Mouse (Mus musculus) gastrocnemius, postnatal 14 days (tissue): ENCODE data around the gene Gm5483. TPM values are rescaled to one million over a fixed set of nuclear protein-coding genes. Genes with fewer than 3 reads are reported as not detected.
"Not testable (repeated sequence)": the region's sequence is repeated elsewhere in the genome, so short reads cannot be mapped to it uniquely, and the experiment has no call there.

Experiments used
- DNase-seq: peaks from one replicate; pipeline ENCODE4 v3.0.0; 2021; ENCODE audit warnings: mixed read lengths
- intact Hi-C: fragments of 180-260 bp; cut with DNase I; formaldehyde crosslinking; loops from one replicate; pipeline ENCODE4 v1.15.1; 2025; ENCODE audit warnings: low total_unique reads
- long read RNA-seq, 2 experiments: library from polyadenylated mRNA; stranded (forward); transcript quantifications; one replicate each; pipeline ENCODE4 v2.0.0; 2021
- total RNA-seq, 2 experiments: library from RNA; stranded (reverse); gene quantifications; 2 replicates each; pipeline ENCODE4 v1.2.3; 2021

Gene Gm5483
- not detected for total RNA-seq
- long read RNA-seq, experiment 1: 0 reads
- long read RNA-seq, experiment 2: 0 reads

GRCm38 (mm10) chr16:36183912-36184311 is at the start of gene Gm5483:
TSS of gene Gm5483 (plus strand) at chr16:36184212.
- intact Hi-C loops: not testable (repeated sequence)

GRCm38 (mm10) chr16:36138201-36138600 is 45.8 kb upstream of the Gm5483 start:
- intact Hi-C loops: no loop called here
- DNase-seq: no peak

More at GRCm38 (mm10) chr16:36183912-36184311, at the start of gene Gm5483:
- DNase-seq: not testable (repeated sequence)

GRCm38 (mm10) chr16:36156402-36156975 is 27.5 kb upstream of the Gm5483 start, which contains the start of gene Stfa2l1:
TSS of gene Stfa2l1 (plus strand) at chr16:36156811.
- DNase-seq: no peak
- intact Hi-C loops: no loop called here

GRCm38 (mm10) chr16:36167841-36168240 is 16.2 kb upstream of the Gm5483 start:
- intact Hi-C loops, DNase-seq: not testable (repeated sequence)

- intact Hi-C loops: no loop called here
- DNase-seq: no peak
These were observed 7.9 kb upstream of the Gm5483 start for GRCm38 (mm10) chr16:36176108-36176507.

GRCm38 (mm10) chr16:36179910-36180309 is 4.1 kb upstream of the Gm5483 start:
- no peak for DNase-seq

GRCm38 (mm10) chr16:36199226-36199625 is 15.2 kb downstream of the Gm5483 start:
- DNase-seq: no peak

More at GRCm38 (mm10) chr16:36179910-36180309, 4.1 kb upstream of the Gm5483 start:
- intact Hi-C loops: no loop called here

GRCm38 (mm10) chr16:36203846-36204245 is 19.8 kb downstream of the Gm5483 start:
- DNase-seq: no peak
- intact Hi-C loops: no loop called here

More at GRCm38 (mm10) chr16:36199226-36199625, 15.2 kb downstream of the Gm5483 start:
- intact Hi-C loops: no loop called here

GRCm38 (mm10) chr16:36205684-36206083 is 21.7 kb downstream of the Gm5483 start:
- intact Hi-C loops, DNase-seq: not testable (repeated sequence)

GRCm38 (mm10) chr16:36209967-36210453 is 26.0 kb downstream of the Gm5483 start, which contains the start of gene Gm5416:
TSS of gene Gm5416 (plus strand) at chr16:36210403.
- intact Hi-C loops: no loop called here
- DNase-seq: no peak

- intact Hi-C loops: not testable (repeated sequence)
These were observed 37.2 kb downstream of the Gm5483 start, which contains the start of gene 2010005H15Rik for GRCm38 (mm10) chr16:36221168-36221567. TSS of gene 2010005H15Rik (plus strand) at chr16:36221468.

More at GRCm38 (mm10) chr16:36221168-36221567, 37.2 kb downstream of the Gm5483 start, which contains the start of gene 2010005H15Rik:
- not testable (repeated sequence) for DNase-seq

Other genes with a start within 250 kb of the Gm5483 start
- 1 to 10 TPM; 5.2 to 5.5 TPM for gene Parp9, start 245.7 kb upstream of the Gm5483 start, total RNA-seq
- 1 to 10 TPM; 4.5 to 4.9 TPM for gene Dtx3l, start 245.1 kb upstream of the Gm5483 start, total RNA-seq
- gene Kpna1, start 205.5 kb upstream of the Gm5483 start, total RNA-seq: 100 to 1,000 TPM in 1 of 2 experiments, 10 to 100 TPM in 1; 96.7 to 118 TPM
- 1 to 10 TPM; 2.1 to 2.3 TPM for gene Wdr5b, start 143.0 kb upstream of the Gm5483 start, total RNA-seq
- 100 to 1,000 TPM; 133 TPM for gene Fam162a, start 112.6 kb upstream of the Gm5483 start, total RNA-seq
- gene Ccdc58, start 112.5 kb upstream of the Gm5483 start, total RNA-seq: 10 to 100 TPM; 30.7 to 31.3 TPM
- gene Csta1, start 53.0 kb upstream of the Gm5483 start, total RNA-seq: not detected
- gene Stfa2l1, start 27.4 kb upstream of the Gm5483 start, total RNA-seq: not detected
- not detected for gene Gm5416, start 26.2 kb downstream of the Gm5483 start, total RNA-seq
- not detected for gene 2010005H15Rik, start 37.3 kb downstream of the Gm5483 start, total RNA-seq
- not detected for gene Stfa1, start 92.7 kb downstream of the Gm5483 start, total RNA-seq
- not detected for gene BC117090, start 150.1 kb downstream of the Gm5483 start, total RNA-seq
- not detected for gene BC100530, start 183.5 kb downstream of the Gm5483 start, total RNA-seq
- not detected for gene Stfa2, start 224.2 kb downstream of the Gm5483 start, total RNA-seq